Mouse (Mus musculus): Measurements from ENCODE around the gene Ociad2. TPM values are rescaled to one million over a fixed set of nuclear protein-coding genes. Genes with fewer than 3 reads are reported as not detected.

The Ociad2 gene
- polyA plus RNA-seq, 1 experiment from 2014 or later = 7.4 TPM

DNA sequence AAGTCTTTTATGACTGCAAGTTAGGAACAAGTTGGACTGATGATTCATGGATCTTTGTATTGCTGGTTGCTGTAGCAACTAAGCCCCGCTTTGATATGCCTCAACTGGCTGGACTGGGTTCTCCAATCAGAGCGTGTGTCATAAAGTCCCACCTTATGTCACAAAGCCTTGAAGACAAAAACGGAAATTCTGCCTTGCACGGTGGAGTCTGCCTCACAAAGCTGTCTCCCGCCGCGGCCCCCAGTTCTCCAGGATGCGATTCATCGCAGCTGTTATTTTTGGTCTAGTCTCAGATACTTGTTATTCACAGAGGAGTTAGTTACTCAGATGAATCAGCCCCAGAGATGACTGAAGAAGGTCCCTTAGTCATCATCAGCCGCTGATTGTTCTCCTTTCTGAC lies 3.5 kb upstream of the Ociad2 start:
- H3K9ac ChIP-seq (ENCODE audit: low read depth, low read length) = no peak overlapping the region
- no peak overlapping the region for H3K4me3 ChIP-seq (ENCODE audit: low read depth, low read length)
- H3K4me2 ChIP-seq (ENCODE audit: low read depth, low read length) = no peak overlapping the region
- ATAC-seq (ENCODE audit: low read depth) = no peak
- H3K4me1 ChIP-seq (ENCODE audit: control insufficient read depth, low read depth, low read length) = peaks cover 7% of the 10 kb centered on the region
- H3K36me3 ChIP-seq (ENCODE audit: control insufficient read depth, insufficient read depth) = no peaks in the 10 kb centered on the region
- 69% methylated on average over 10 of the region's 10 CpGs for WGBS (ENCODE audit: insufficient replicate concordance)
- peaks cover 12% of the 10 kb centered on the region for H3K27me3 ChIP-seq (ENCODE audit: control insufficient read depth, insufficient read depth, low read depth, low read length)
- no peak overlapping the region for H3K27ac ChIP-seq (ENCODE audit: low read length)
- no peaks in the 10 kb centered on the region for H3K9me3 ChIP-seq (replicated peaks; ENCODE audit: control insufficient read depth, low read length)

DNA sequence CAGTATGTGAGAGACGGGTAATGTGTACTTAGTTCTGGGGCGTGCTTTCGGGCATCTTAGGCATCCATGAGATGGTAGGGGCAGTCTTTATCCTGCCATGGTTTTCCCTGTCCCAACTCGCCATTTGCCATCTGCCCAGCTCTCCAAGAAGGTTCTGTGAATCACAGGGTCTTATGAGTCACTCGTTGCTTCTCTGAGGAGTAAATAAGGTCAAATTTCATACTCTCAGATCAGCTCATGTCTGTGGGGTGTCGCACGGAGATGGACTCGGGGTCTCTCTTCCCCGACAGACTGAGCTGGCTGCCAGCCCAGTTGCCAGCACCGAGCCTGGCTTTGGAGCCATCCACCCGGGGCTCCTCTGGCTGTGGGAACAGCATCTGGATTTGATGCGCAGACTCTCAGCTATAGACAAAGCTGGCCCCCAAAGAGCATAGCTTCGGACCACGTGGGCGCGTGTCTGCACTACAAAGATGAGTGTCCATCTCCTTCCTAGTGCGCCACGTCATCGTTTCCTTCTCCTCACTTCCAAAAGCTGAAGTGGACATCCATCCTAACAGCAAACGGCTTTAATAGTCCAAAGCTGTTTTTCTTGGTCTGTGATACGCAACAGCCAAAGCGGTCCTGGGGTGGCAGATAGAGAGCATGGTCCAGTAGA lies 2.0 kb upstream of the Ociad2 start:
- H3K9ac ChIP-seq (ENCODE audit: low read depth, low read length) = no peak overlapping the region
- H3K36me3 ChIP-seq (ENCODE audit: control insufficient read depth, insufficient read depth) = no peaks in the 10 kb centered on the region
- H3K4me2 ChIP-seq (ENCODE audit: low read depth, low read length) = no peak overlapping the region
- H3K4me1 ChIP-seq (ENCODE audit: control insufficient read depth, low read depth, low read length) = peaks cover 5% of the 10 kb centered on the region
- ATAC-seq (ENCODE audit: low read depth) = no peak
- H3K27ac ChIP-seq (ENCODE audit: low read length) = no peak overlapping the region
- no peaks in the 10 kb centered on the region for H3K9me3 ChIP-seq (replicated peaks; ENCODE audit: control insufficient read depth, low read length)
- WGBS (ENCODE audit: insufficient replicate concordance) = 75% methylated on average over 22 of the region's 22 CpGs
- H3K27me3 ChIP-seq (ENCODE audit: control insufficient read depth, insufficient read depth, low read depth, low read length) = peaks cover 15% of the 10 kb centered on the region
- no peak overlapping the region for H3K4me3 ChIP-seq (ENCODE audit: low read depth, low read length)

DNA sequence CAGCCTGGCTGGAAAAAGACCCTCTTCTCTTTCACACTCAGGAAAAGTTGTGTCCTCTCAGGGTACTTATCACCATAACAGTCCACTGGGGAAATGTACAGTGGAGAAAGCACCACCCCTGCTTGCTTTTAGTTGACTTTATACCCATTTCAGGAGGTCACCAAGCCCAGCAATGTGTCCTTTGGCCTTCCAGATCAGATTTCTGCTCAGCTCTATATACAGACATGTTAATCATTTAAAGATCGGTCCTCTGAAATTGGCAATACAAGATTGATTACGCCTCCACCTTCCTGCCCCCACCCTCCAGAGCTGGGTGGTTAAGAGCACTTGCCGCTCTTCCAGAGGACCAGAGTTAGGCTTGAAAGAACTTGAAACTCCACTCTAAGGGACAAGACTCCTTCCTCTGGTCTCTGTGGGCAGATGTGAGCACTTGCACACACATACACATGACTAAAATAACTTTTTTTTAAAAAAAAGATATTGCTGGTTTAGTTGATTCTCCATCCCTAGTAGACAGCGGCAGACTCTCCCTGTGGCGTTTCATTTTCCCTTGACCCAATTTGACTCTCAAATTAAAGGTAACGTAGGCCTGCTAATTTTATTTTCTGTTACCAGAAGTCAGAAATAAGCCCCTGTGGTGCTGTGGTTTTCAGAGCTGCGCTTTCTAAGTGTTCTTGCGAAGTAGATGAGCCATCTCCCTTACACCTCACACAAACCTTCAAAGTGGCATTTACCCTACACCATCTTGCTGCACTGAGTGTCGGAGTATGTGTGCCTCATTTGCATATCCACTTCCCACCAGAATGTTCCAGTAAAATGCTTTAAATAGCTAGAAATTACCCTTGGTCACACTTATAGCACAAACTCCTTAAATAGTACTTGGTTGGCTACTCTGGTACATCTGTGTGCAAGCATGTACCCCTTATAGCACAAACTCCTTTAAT lies 777 bp downstream of the Ociad2 start:
- Histone ChIP-seq H3K9ac (ENCODE audit: low read depth, low read length) (no peak overlapping the region), H3K9me3 (replicated peaks; ENCODE audit: control insufficient read depth, low read length) (no peaks in the 10 kb centered on the region), H3K4me1 (ENCODE audit: control insufficient read depth, low read depth, low read length) (no peaks in the 10 kb centered on the region; the same call in none of the 2 replicates), H3K4me2 (ENCODE audit: low read depth, low read length) (no peak overlapping the region), H3K4me3 (ENCODE audit: low read depth, low read length) (no peak overlapping the region), H3K36me3 (ENCODE audit: control insufficient read depth, insufficient read depth) (no peaks in the 10 kb centered on the region), H3K27me3 (ENCODE audit: control insufficient read depth, insufficient read depth, low read depth, low read length) (peaks cover 13% of the 10 kb centered on the region), H3K27ac (ENCODE audit: low read length) (no peak overlapping the region)
- WGBS (ENCODE audit: insufficient replicate concordance) = 70% methylated on average over 9 of the region's 9 CpGs
- peak; percentile 66 for ATAC-seq (ENCODE audit: low read depth)

DNA sequence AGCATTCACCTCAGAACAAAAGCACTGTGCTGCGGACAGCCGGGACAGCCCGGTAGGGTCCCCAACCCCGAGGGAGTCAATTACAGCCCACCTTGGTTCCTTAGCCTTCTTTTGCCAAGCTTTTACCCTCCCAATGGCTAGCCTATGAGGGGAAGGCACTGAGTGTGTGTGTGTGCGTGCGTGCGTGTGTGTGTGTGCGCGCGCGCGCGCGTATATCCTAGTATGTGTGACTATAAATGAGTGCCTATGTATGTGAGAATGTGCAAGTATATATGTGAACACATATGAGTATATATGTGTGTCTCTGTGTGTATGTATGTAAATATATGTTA lies 2.0 kb downstream of the Ociad2 start:
- WGBS (ENCODE audit: insufficient replicate concordance) = 44% methylated on average over 14 of the region's 14 CpGs
- no peak for ATAC-seq (ENCODE audit: low read depth)
- Histone ChIP-seq H3K27ac (ENCODE audit: low read length) (no peak overlapping the region), H3K27me3 (ENCODE audit: control insufficient read depth, insufficient read depth, low read depth, low read length) (peaks cover 12% of the 10 kb centered on the region), H3K9me3 (replicated peaks; ENCODE audit: control insufficient read depth, low read length) (no peaks in the 10 kb centered on the region), H3K4me1 (ENCODE audit: control insufficient read depth, low read depth, low read length) (no peaks in the 10 kb centered on the region; the same call in none of the 2 replicates), H3K9ac (ENCODE audit: low read depth, low read length) (peak overlapping the region; percentile 54; the same call in 1 of the 2 replicates), H3K4me3 (ENCODE audit: low read depth, low read length) (peak overlapping the region; percentile 58), H3K4me2 (ENCODE audit: low read depth, low read length) (peak overlapping the region; percentile 67), H3K36me3 (ENCODE audit: control insufficient read depth, insufficient read depth) (no peaks in the 10 kb centered on the region)

DNA sequence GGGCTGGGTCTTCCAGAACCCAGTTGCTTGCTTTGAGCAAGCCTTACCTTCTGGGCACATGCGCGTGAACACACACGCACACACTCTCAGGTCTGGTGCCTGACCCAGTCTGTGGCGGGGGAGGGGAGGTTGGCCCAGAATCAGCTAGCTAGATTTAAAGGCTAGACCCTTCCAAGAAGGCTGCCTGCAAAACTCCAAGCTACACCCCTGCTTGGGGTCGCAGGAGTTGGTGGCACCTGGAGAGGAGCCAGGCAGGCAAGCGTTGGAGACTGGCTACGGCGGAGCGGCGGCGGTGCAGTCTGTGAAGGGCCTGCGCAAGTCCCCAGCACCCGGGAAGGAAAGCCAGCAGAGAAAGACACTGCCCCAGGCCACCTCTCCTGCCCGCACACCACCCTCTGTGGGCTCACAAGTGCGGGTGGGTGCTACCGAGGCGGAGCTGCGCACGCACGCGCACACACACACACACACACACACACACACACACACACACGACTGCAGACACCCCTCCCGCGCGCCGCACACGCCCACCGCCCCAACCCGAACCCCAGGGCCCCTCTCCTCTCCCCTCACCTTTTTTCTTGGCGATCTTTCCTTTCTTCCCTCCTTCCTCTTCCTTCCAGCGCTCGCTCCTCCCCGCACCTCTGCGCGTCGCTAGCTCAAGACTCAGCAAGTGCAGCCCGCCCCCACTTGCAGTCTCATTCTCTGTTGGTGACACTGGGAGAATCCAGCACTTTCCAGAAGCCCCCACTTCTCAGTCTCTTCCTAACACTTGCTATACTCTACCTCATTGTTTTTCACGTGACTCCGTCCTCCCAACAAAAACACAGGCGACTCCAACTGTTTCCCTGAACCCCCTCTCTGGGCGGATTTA lies 2.6 kb downstream of the Ociad2 start:
- Histone ChIP-seq H3K4me1 (ENCODE audit: control insufficient read depth, low read depth, low read length) (no peaks in the 10 kb centered on the region; the same call in none of the 2 replicates), H3K4me3 (ENCODE audit: low read depth, low read length) (peak overlapping the region; percentile 58), H3K9me3 (replicated peaks; ENCODE audit: control insufficient read depth, low read length) (no peaks in the 10 kb centered on the region), H3K27ac (ENCODE audit: low read length) (no peak overlapping the region), H3K27me3 (ENCODE audit: control insufficient read depth, insufficient read depth, low read depth, low read length) (peaks cover 11% of the 10 kb centered on the region), H3K36me3 (ENCODE audit: control insufficient read depth, insufficient read depth) (no peaks in the 10 kb centered on the region), H3K4me2 (ENCODE audit: low read depth, low read length) (peak overlapping the region; percentile 67), H3K9ac (ENCODE audit: low read depth, low read length) (peak overlapping the region; percentile 54)
- WGBS (ENCODE audit: insufficient replicate concordance) = 4% methylated on average over 41 of the region's 41 CpGs
- ATAC-seq (ENCODE audit: low read depth) = 0 out of 2 replicates have a peak, but pooled peaks have one; percentile 35

DNA sequence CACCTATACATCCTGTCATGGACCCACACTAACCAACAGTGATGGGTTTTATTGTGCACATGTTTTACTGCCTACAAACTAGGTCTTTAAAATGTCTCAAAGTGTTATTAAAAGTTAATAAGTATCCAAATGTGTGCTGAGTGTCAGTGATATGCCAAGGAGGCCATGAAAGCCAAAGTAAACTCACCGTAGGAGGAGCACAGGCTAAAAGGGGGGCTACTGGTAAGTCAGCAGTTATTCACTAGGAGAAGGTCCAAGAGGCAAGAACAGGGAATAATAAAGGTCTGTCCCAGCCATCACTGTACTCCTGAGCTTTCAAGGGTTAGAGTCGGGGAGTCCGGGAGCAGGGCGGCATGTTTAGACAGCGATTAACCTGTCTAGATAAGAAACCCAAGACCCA lies 4.4 kb downstream of the Ociad2 start:
- ATAC-seq (ENCODE audit: low read depth) = no peak

DNA sequence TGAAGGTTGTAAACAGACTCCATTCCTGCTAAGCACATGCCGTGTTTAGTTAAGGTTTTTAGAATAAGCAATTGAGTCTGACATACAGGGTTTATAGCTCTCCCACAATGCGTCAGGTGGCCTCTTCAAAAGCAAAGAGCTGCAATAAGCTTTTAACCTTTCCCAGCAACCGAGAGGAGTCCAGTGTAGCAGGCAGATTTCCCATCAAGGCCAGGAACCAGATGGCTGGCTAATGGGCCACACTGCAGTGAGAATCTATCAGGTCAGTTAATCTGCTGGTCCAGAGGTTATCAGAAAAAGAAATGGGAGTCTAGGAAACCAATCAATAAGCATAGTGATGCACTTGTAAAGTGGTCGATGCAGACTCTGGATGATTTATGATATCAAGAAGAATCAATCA lies 9.8 kb downstream of the Ociad2 start:
- Histone ChIP-seq H3K9me3 (replicated peaks; ENCODE audit: control insufficient read depth, low read length) (no peaks in the 10 kb centered on the region), H3K36me3 (ENCODE audit: control insufficient read depth, insufficient read depth) (no peaks in the 10 kb centered on the region), H3K27ac (ENCODE audit: low read length) (no peak overlapping the region), H3K4me1 (ENCODE audit: control insufficient read depth, low read depth, low read length) (no peaks in the 10 kb centered on the region), H3K4me3 (ENCODE audit: low read depth, low read length) (no peak overlapping the region), H3K9ac (ENCODE audit: low read depth, low read length) (no peak overlapping the region), H3K27me3 (ENCODE audit: control insufficient read depth, insufficient read depth, low read depth, low read length) (no peaks in the 10 kb centered on the region), H3K4me2 (ENCODE audit: low read depth, low read length) (no peak overlapping the region)
- 45% methylated on average over 4 of the region's 4 CpGs for WGBS (ENCODE audit: insufficient replicate concordance)
- no peak for ATAC-seq (ENCODE audit: low read depth)

More for the DNA sequence above, 4.4 kb downstream of the Ociad2 start:
- H3K27me3 ChIP-seq (ENCODE audit: control insufficient read depth, insufficient read depth, low read depth, low read length) = peaks cover 5% of the 10 kb centered on the region; the same call in 1 of the 2 replicates
- H3K36me3 ChIP-seq (ENCODE audit: control insufficient read depth, insufficient read depth) = no peaks in the 10 kb centered on the region
- no peak overlapping the region for H3K4me2 ChIP-seq (ENCODE audit: low read depth, low read length)
- H3K4me1 ChIP-seq (ENCODE audit: control insufficient read depth, low read depth, low read length) = no peaks in the 10 kb centered on the region; the same call in none of the 2 replicates
- 70% methylated on average over 5 of the region's 5 CpGs for WGBS (ENCODE audit: insufficient replicate concordance)
- no peaks in the 10 kb centered on the region for H3K9me3 ChIP-seq (replicated peaks; ENCODE audit: control insufficient read depth, low read length)
- no peak overlapping the region for H3K27ac ChIP-seq (ENCODE audit: low read length)
- H3K9ac ChIP-seq (ENCODE audit: low read depth, low read length) = no peak overlapping the region
- no peak overlapping the region for H3K4me3 ChIP-seq (ENCODE audit: low read depth, low read length)

DNA sequence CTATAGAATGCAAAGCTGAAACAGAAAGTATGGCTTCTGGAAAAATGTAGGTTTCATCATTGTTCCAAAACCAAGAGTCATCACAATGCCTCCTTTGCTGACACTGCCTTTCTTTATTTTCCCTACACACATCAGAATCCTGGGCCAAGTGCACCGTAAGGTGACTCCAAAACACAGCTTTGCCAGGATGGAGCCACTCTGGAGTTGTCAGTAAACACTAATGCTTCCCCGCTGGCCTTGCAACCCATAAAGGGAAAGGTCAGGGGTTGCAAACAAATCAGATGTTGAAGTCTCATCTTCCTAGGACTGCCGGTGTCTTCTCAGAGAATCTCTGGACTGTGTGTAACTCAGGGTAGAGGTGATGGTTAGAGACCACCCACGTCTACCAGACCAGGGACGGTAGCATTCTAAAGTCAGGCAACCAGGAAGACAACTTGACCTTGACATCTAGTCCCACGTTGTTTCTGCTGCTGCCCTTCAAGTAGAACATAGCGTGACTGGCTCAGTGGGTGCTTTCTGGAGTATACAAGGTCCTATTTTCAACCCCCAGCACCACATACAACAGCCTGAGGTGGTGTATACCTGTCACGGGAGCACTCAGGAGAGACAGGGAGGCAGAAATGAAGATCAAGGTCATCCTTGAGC lies 16.2 kb downstream of the Ociad2 start:
- WGBS (ENCODE audit: insufficient replicate concordance) = 73% methylated on average over 8 of the region's 8 CpGs
- H3K4me1 ChIP-seq (ENCODE audit: control insufficient read depth, low read depth, low read length) = no peaks in the 10 kb centered on the region
- H3K36me3 ChIP-seq (ENCODE audit: control insufficient read depth, insufficient read depth) = no peaks in the 10 kb centered on the region
- H3K27me3 ChIP-seq (ENCODE audit: control insufficient read depth, insufficient read depth, low read depth, low read length) = no peaks in the 10 kb centered on the region
- no peak overlapping the region for H3K4me2 ChIP-seq (ENCODE audit: low read depth, low read length)
- no peak overlapping the region for H3K27ac ChIP-seq (ENCODE audit: low read length)
- no peak overlapping the region for H3K4me3 ChIP-seq (ENCODE audit: low read depth, low read length)
- H3K9me3 ChIP-seq (replicated peaks; ENCODE audit: control insufficient read depth, low read length) = no peaks in the 10 kb centered on the region
- no peak overlapping the region for H3K9ac ChIP-seq (ENCODE audit: low read depth, low read length)
- no peak for ATAC-seq (ENCODE audit: low read depth)
